Mouse (Mus musculus): ENCODE results near the gene Syngr4. TPM values are rescaled to one million over a fixed set of nuclear protein-coding genes. Genes with fewer than 3 reads are reported as not detected.
"Not testable (repeated sequence)": the region's sequence is repeated elsewhere in the genome, so short reads cannot be mapped to it uniquely, and the experiment has no call there.

Gene Syngr4
- total RNA-seq, 2 experiments from 2014 or later: 0.52 TPM; not detected in 1

DNA sequence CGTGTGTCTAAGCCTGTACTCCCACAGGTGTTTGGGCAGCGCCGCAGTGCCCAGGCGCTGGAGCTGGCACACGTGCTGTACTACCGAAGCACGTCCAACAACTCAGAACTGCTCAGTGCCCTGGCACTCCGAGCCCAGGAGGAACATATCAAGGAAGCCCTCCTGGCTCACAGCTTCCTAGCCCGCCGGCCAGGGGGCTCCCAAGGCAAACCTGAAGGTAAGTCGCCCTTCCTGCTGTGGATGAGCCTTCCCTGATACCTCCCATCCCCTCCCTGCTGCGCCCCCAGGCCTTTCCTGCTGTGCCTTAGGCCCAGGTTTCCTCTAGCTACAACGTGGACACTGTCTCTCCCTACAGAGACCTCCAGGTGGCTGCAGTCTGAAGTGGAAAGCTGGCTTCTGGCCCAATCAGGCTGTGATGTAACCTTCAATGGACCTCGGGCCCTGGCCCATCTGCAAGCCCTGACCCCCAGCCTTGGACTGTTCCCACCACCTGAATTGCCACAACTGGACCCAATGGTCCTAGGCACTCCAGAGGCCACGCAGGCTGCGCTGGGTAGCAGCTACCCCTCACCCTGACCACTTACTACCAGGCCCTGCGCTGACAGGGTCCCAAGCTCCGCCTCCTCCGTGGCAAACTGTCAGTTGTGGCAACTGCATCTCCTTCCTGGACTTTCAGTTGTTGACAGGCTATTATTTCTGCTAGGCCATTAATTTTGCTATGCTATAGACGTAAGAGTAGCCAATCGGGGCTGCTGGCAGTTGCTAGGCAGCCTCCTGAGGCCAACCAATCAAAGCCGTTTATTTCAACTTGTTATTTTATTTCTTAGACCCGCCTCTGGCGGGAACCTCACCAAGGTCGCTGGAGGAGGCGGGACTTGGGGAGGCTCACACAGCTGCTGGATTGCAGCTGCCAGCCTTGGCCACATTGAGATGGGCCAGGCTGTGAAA is 19.8 kb upstream of the Syngr4 start:
- DNase-seq: peak; percentile 82
- intact Hi-C loops (cut with DNase I): no loop called here

- intact Hi-C loops (cut with DNase I): no loop called here
- DNase-seq: no peak
Observed at GRCm38 (mm10) chr7:45915011-45915410, 18.5 kb upstream of the Syngr4 start.

DNA sequence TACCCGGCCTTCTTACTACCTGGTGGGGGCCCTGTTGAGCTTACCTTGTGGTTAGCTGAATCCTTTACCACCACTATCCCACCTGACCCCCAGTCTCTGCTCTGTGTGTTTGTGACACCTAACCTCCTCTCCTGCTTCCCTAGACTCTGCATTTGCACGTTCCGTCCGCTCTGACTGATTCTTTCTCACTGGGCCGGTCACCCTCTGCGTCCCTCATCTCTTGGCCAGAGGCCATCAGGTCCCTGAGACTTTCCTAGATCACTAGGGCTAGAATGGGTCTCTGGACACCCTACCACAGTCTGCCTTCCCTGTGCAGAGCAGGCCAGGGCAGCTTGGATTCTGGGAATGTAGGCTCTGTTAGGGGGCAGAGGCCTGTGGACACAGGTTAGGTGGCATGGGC is 17.6 kb upstream of the Syngr4 start:
- DNase-seq: no peak
- intact Hi-C loops (cut with DNase I): no loop called here

DNA sequence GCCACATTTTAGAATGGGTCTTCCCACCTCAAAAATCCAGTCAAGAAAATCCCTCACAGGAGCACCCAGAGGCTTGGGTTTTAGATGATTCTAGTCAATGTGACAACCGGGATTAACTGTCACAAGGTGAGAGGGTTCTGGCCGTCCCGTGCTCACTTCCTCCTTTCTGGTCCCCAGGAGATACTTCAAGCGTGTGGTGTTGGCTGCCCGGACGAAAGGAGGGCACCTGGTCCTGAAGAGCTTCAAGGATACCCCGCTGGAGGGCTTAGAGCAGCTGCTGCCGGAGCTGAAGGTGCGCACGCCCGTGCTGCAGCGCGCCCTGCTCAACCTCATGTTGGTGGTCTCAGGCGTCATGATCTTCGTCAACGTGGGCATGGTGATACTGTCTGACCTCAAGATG is 12.6 kb upstream of the Syngr4 start:
- no peak for DNase-seq
- intact Hi-C loops (cut with DNase I): no loop called here

GRCm38 (mm10) chr7:45908384-45908783 is 11.9 kb upstream of the Syngr4 start:
- DNase-seq: no peak
- intact Hi-C loops (cut with DNase I): no loop called here

- intact Hi-C loops (cut with DNase I): no loop called here
- DNase-seq: no peak
Observed at GRCm38 (mm10) chr7:45906622-45907021, 10.1 kb upstream of the Syngr4 start.

GRCm38 (mm10) chr7:45902481-45903002 is 6.0 kb upstream of the Syngr4 start:
- DNase-seq: no peak
- intact Hi-C loops (cut with DNase I): no loop called here

DNA sequence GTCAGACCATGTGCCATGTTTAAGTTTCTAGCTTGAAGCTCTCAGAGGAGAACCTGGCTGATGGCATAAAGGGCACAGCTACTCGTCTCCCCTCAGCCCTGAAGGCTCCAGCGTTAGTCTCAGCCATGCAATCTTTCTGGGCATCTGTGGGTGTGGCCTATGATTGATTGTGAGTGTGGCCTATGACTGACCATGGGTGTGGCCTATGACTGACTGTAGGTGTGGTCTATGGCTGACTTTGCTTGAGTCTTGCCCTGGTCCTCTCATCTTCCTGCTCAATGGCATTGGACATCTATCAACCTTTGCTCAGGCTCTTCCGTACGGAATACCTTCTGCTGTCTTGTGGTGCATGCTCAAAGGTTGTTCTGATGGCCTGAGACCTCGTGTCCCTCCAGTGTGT is 5.0 kb upstream of the Syngr4 start:
- intact Hi-C loops (cut with DNase I): no loop called here

DNA sequence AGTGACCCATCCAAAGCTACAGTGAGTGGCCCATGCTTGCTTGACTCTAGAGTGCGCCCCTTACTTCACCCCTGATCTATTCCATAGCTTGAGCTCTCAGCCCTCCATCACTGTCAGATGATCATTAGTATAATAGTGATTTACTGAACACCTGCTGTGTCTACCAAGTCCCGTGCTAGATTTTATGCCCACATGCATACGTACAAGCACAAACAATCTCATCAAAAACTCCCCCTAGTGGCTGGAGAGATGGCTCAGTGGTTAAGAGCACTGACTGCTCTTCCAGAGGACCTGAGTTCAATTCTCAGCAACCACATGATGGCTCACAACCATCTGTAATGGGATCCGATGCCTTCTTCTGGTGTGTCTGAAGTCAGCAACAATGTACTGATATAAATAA is 1.6 kb upstream of the Syngr4 start:
- DNase-seq; intact Hi-C loops (cut with DNase I): not testable (repeated sequence)

More for the DNA sequence above, 5.0 kb upstream of the Syngr4 start:
- no peak for DNase-seq

GRCm38 (mm10) chr7:45897258-45897757 is 794 bp upstream of the Syngr4 start:
- peak; percentile 38 for DNase-seq
- intact Hi-C loops (cut with DNase I): no loop called here

DNA sequence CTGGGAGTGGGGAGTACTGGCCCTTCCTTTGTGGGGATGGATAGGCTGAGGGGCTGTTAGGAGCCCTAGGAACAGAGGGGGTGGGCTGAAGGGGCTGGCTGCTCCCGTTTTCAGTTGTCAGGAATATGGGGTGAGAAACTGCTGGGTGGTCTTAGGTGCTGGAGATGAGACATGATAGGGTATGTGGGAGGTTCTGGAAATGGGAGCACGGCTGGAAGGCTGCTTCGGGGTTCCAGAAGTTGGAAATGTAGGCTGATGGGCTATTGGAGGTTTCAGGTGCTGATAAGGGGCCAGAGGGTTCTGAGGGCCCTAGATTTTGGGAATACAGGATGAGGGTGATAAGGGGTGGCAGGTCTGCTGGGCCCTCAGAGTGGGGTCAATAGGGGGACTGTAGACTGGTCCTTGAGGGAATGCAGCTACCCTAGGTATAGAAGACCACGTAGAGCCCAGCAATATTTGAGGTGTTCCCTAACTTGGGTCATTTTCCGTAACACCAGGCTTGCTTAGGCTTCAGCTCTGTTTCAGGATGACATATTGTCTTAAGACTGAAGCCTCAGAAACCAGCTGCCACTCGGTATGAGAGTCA is 490 bp downstream of the Syngr4 start:
- intact Hi-C loops (cut with DNase I): no loop called here
- no peak for DNase-seq

DNA sequence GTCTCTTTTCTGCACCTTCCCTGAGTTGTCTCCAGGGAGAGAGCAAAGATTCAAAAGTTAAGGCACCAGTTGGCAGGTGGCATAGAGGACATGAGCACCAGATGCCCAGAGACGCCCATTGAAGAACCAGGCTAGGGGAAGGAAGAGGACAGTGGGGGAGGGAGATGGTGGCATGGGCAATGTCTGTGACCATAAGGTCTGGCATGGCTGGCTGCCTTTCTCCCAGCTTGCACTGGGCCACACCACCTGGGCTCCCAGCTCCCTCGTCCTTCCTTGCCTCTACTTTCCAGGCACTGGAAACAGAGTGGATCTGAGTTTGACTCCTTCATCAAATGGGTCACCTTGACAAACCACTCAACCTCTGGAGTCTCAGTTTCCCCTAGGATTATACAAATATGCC is 3.9 kb downstream of the Syngr4 start:
- DNase-seq: peak; percentile 33
- intact Hi-C loops (cut with DNase I): no loop called here

- DNase-seq: no peak
- intact Hi-C loops (cut with DNase I): no loop called here
Observed at GRCm38 (mm10) chr7:45887246-45887645, 9.3 kb downstream of the Syngr4 start.

DNA sequence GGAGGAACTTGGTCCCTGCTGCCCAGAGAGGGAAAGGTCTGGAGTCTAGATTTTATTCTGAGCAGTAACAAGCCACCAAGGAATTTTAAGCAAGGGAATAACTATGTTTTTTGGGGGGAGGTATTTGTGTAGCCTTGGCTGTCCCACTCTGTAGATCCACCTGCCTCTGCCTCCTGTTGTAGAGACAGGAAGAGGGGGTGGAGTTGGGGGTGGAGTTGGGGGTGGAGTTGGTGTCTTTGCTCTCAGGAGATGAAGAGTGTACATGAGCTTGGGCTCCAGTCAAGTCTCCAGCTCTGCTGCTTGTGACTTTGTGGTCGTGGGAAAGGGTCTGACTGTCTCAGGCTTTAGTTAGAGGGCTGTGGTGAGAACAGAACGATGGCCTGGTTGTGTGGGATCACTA is 15.5 kb downstream of the Syngr4 start:
- intact Hi-C loops (cut with DNase I): no loop called here
- DNase-seq: no peak

DNA sequence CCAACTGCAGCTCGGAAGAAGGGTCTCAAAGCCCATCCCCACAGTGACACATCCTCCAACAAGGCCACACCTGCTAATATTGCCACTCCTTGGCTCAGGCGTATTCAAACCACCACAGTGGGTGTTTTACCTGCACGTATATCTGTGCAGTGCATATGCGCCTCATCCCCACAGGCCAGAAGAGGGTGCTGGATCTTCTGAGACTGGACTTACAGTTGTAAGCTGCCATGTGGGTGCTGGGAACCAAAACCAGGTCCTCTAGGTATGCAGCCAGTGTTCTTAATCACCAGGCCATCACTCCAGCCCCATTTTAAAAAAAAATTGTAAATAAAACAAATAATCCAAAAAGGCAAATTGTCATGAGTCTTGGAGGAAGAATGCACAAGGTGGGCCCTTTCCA is 16.0 kb downstream of the Syngr4 start:
- intact Hi-C loops (cut with DNase I): no loop called here
- DNase-seq: no peak

DNA sequence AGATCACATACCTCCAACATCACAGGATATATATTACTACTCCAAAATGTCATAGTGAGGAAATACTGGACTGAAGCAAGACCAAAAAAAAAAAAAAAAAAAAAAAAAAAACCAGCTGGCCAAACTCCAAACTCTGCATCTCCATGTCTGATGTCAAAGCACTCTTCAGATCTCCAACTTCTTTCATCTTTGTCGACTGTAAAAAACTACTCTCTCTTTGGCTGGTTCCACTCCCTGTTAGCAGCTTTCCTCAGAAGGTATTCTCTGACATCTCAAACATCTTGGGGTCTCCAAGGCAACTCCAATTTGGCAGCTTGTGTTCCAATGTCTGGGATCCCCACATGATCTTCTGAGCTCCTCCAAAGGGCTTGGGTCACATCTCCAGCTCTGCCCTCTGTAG is 18.2 kb downstream of the Syngr4 start, which contains the start of gene Grin2d:
Gene Grin2d (minus strand): TSS at position 101 of the 400 bp plus-strand sequence.
- intact Hi-C loops (cut with DNase I); DNase-seq: not testable (repeated sequence)

- no peak for DNase-seq
- intact Hi-C loops (cut with DNase I): no loop called here
Observed at GRCm38 (mm10) chr7:45876895-45877294, 19.6 kb downstream of the Syngr4 start.

- peak; percentile 56 for DNase-seq
- intact Hi-C loops (cut with DNase I): loop anchor here (5.0 kb wide), 1 partner anchor 134 kb away; no protein-coding TSS in a partner anchor
Observed at GRCm38 (mm10) chr7:45873061-45873947, 23.2 kb downstream of the Syngr4 start.

DNA sequence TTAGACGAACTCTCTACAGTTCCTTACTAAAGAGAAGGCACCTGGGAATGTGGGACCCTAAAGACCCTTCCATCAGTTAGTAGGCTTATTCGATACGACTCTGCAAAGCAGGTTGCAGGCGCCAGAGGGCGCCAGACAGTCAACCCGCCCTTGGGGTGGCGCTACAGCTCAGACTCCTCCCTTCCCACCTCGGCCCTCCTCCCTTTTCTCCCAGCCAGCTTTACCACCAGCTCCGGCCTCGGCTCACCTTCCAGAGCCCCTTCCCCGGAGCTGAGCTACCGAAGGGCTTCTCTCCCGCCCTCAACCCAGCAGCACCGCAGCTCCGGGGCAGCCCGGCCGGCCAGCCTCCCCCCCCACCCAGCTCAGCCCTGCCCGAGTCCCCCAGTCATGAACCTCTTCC is 23.9 kb downstream of the Syngr4 start, which contains the start of gene Kdelr1:
Gene Kdelr1 (plus strand): TSS at position 149 of the 400 bp plus-strand sequence.
- intact Hi-C loops (cut with DNase I): loop anchor here (5.0 kb wide), 1 partner anchor 135 kb away; no protein-coding TSS in a partner anchor
- DNase-seq: peak; percentile 94

Data from left cerebral cortex, postnatal 4 days (tissue).